Mouse (Mus musculus): Measurements from ENCODE around the gene Itga5. TPM values are rescaled to one million over a fixed set of nuclear protein-coding genes. Genes with fewer than 3 reads are reported as not detected.

Itga5 gene
- total RNA-seq, 1 experiment from 2014 or later: 45.9 TPM

- no peak for DNase-seq
Observed at GRCm38 (mm10) chr15:103310365-103310910, 56.1 kb downstream of the Itga5 start, which contains the start of gene Gpr84. Gene Gpr84, minus strand, starts transcription at chr15:103310612.

GRCm38 (mm10) chr15:103308876-103309580 lies 57.5 kb downstream of the Itga5 start:
- no peak for DNase-seq

- no peak for DNase-seq
Observed at GRCm38 (mm10) chr15:103308056-103308875, 58.3 kb downstream of the Itga5 start.

- peak; percentile 90 for DNase-seq
Observed at GRCm38 (mm10) chr15:103307125-103307524, 59.4 kb downstream of the Itga5 start.

- no peak for DNase-seq
Observed at GRCm38 (mm10) chr15:103305792-103306645, 60.5 kb downstream of the Itga5 start.

GRCm38 (mm10) chr15:103305070-103305678 lies 61.4 kb downstream of the Itga5 start:
- peak; percentile 96 for DNase-seq

GRCm38 (mm10) chr15:103304616-103304969 lies 62.0 kb downstream of the Itga5 start:
- DNase-seq: no peak

- DNase-seq: no peak
Observed at GRCm38 (mm10) chr15:103303916-103304615, 62.5 kb downstream of the Itga5 start.

- no peak for DNase-seq
Observed at GRCm38 (mm10) chr15:103302341-103303021, 64.1 kb downstream of the Itga5 start.

- DNase-seq: no peak
Observed at GRCm38 (mm10) chr15:103301547-103302340, 64.8 kb downstream of the Itga5 start.

- no peak for DNase-seq
Observed at GRCm38 (mm10) chr15:103301046-103301445, 65.5 kb downstream of the Itga5 start.

- no peak for DNase-seq
Observed at GRCm38 (mm10) chr15:103300560-103300959, 66.0 kb downstream of the Itga5 start.

GRCm38 (mm10) chr15:103300067-103300471 lies 66.5 kb downstream of the Itga5 start:
- DNase-seq: no peak

- no peak for DNase-seq
Observed at GRCm38 (mm10) chr15:103299644-103300043, 66.9 kb downstream of the Itga5 start.

GRCm38 (mm10) chr15:103298861-103299616 lies 67.5 kb downstream of the Itga5 start:
- no peak for DNase-seq

GRCm38 (mm10) chr15:103298026-103298425 lies 68.5 kb downstream of the Itga5 start:
- DNase-seq: no peak

GRCm38 (mm10) chr15:103297313-103297712 lies 69.2 kb downstream of the Itga5 start:
- DNase-seq: no peak

- no peak for DNase-seq
Observed at GRCm38 (mm10) chr15:103295851-103296250, 70.7 kb downstream of the Itga5 start.

- DNase-seq: no peak
Observed at GRCm38 (mm10) chr15:103294649-103295048, 71.9 kb downstream of the Itga5 start.

Measured in adrenal gland, postnatal 25 days (tissue).